In genomic region chr5:90339953-90340343, GRCm38 (mm10) we compare ENCODE assay signal across 10 mouse cellular contexts. TPM values are rescaled to one million over a fixed set of nuclear protein-coding genes. Genes with fewer than 3 reads are reported as not detected.
DNase-seq lines count a peak whose midpoint lies in the region; ATAC-seq lines count a peak whose summit lies in the region.
"Had no signal": no experiment of that assay in that cellular context is flagged by ENCODE, and none has a peak within 500 bp of the region (broad histone marks: within the 10 kb centered on the region; RNA-seq: fewer than 3 reads in every experiment).

No protein-coding gene starts in this region.

- no peak for ATAC-seq in intestine, embryonic 14.5 days (replicated peaks; ENCODE audit: low FRiP score, low TSS enrichment, low read depth)
- ATAC-seq in intestine, embryonic 16.5 days: no peak; the same call in 1 of the 2 replicates
- ATAC-seq in embryonic facial prominence, embryonic 13.5 days (ENCODE audit: insufficient number of reproducible peaks, insufficient read depth, low FRiP score, low TSS enrichment, low read depth): no peak
- peak; percentile 24; the same call in 1 of the 2 replicates for ATAC-seq in hindbrain, embryonic 12.5 days (ENCODE audit: low FRiP score)
- no peak for ATAC-seq in midbrain, embryonic 11.5 days (ENCODE audit: low FRiP score)

- H3K9me3 ChIP-seq in intestine, embryonic 14.5 days (ENCODE audit: control insufficient read depth, low read length): no peaks in the 10 kb centered on the region
- no peaks in the 10 kb centered on the region for H3K9me3 ChIP-seq in intestine, embryonic 16.5 days (ENCODE audit: control insufficient read depth, low read length)
- no peaks in the 10 kb centered on the region for H3K9me3 ChIP-seq in embryonic facial prominence, embryonic 13.5 days
- no peaks in the 10 kb centered on the region for H3K9me3 ChIP-seq in hindbrain, embryonic 12.5 days (replicated peaks)
- H3K9me3 ChIP-seq in midbrain, embryonic 11.5 days (ENCODE audit: control insufficient read depth, low read length): no peaks in the 10 kb centered on the region
- H3K9me3 ChIP-seq: stomach, embryonic 15.5 days had no signal

- no peak for DNase-seq in intestine, embryonic 14.5 days (ENCODE audit: low spot score)
- DNase-seq in midbrain, embryonic 11.5 days (ENCODE audit: low spot score, missing footprints): no peak
- no peak for DNase-seq in thymus, postnatal 14 days
- DNase-seq in right cerebral cortex, postnatal 36 days (ENCODE audit: low spot score in 2 of 2): no peak
- DNase-seq in kidney, adult 8-10 months: no peak

- H3K9ac ChIP-seq in intestine, embryonic 14.5 days (ENCODE audit: low read length): no peak overlapping the region
- H3K9ac ChIP-seq in intestine, embryonic 16.5 days (ENCODE audit: low read depth, low read length): no peak overlapping the region
- H3K9ac ChIP-seq in embryonic facial prominence, embryonic 13.5 days: no peak overlapping the region
- no peak overlapping the region for H3K9ac ChIP-seq in hindbrain, embryonic 12.5 days
- no peak overlapping the region for H3K9ac ChIP-seq in midbrain, embryonic 11.5 days (ENCODE audit: low read length)
- H3K9ac ChIP-seq: liver, embryonic 14.5 days; stomach, embryonic 15.5 days had no signal

- H3K4me2 ChIP-seq in intestine, embryonic 14.5 days (ENCODE audit: low read length): peak overlapping the region; percentile 13; the same call in 1 of the 2 replicates
- no peak overlapping the region for H3K4me2 ChIP-seq in intestine, embryonic 16.5 days (ENCODE audit: low read depth, low read length)
- peak overlapping the region; percentile 41 for H3K4me2 ChIP-seq in embryonic facial prominence, embryonic 13.5 days
- H3K4me2 ChIP-seq in hindbrain, embryonic 12.5 days (replicated peaks): peak overlapping the region; percentile 50
- H3K4me2 ChIP-seq in midbrain, embryonic 11.5 days: peak overlapping the region; percentile 40; the same call in 1 of the 2 replicates

- no peak overlapping the region for H3K4me3 ChIP-seq in intestine, embryonic 14.5 days (ENCODE audit: low read depth, low read length)
- H3K4me3 ChIP-seq in intestine, embryonic 16.5 days (ENCODE audit: low read length): no peak overlapping the region
- no peak overlapping the region for H3K4me3 ChIP-seq in embryonic facial prominence, embryonic 13.5 days
- no peak overlapping the region for H3K4me3 ChIP-seq in hindbrain, embryonic 12.5 days
- H3K4me3 ChIP-seq in midbrain, embryonic 11.5 days (ENCODE audit: low read depth, low read length): no peak overlapping the region
- H3K4me3 ChIP-seq: stomach, embryonic 15.5 days had no signal

- no peaks in the 10 kb centered on the region; the same call in 1 of the 2 replicates for H3K4me1 ChIP-seq in intestine, embryonic 14.5 days (replicated peaks; ENCODE audit: control insufficient read depth, insufficient read depth, low read length)
- H3K4me1 ChIP-seq in intestine, embryonic 16.5 days (ENCODE audit: control insufficient read depth, insufficient read depth, low read length): peaks cover 12% of the 10 kb centered on the region
- peaks cover 20% of the 10 kb centered on the region for H3K4me1 ChIP-seq in embryonic facial prominence, embryonic 13.5 days
- H3K4me1 ChIP-seq in hindbrain, embryonic 12.5 days: peaks cover 11% of the 10 kb centered on the region
- peaks cover 19% of the 10 kb centered on the region for H3K4me1 ChIP-seq in midbrain, embryonic 11.5 days (ENCODE audit: control insufficient read depth, insufficient read depth, low read length)

- H3K36me3 ChIP-seq in intestine, embryonic 14.5 days (ENCODE audit: control insufficient read depth, insufficient read depth, low read length): no peaks in the 10 kb centered on the region
- H3K36me3 ChIP-seq in intestine, embryonic 16.5 days (ENCODE audit: control insufficient read depth, insufficient read depth, low read length): no peaks in the 10 kb centered on the region
- H3K36me3 ChIP-seq in embryonic facial prominence, embryonic 13.5 days: no peaks in the 10 kb centered on the region
- H3K36me3 ChIP-seq in hindbrain, embryonic 12.5 days: no peaks in the 10 kb centered on the region
- no peaks in the 10 kb centered on the region for H3K36me3 ChIP-seq in midbrain, embryonic 11.5 days (ENCODE audit: control insufficient read depth, insufficient read depth, low read length)
- H3K36me3 ChIP-seq: stomach, embryonic 15.5 days had no signal

- WGBS in intestine, embryonic 14.5 days: 93% methylated on average over 1 of the region's 1 CpGs
- WGBS in intestine, embryonic 16.5 days: 90% methylated on average over 1 of the region's 1 CpGs
- WGBS in embryonic facial prominence, embryonic 13.5 days: 90% methylated on average over 1 of the region's 1 CpGs
- WGBS in hindbrain, embryonic 12.5 days: 92% methylated on average over 1 of the region's 1 CpGs
- WGBS in midbrain, embryonic 11.5 days: 98% methylated on average over 1 of the region's 1 CpGs

- H3K27ac ChIP-seq in intestine, embryonic 14.5 days (ENCODE audit: low read depth): no peak overlapping the region
- no peak overlapping the region for H3K27ac ChIP-seq in intestine, embryonic 16.5 days (ENCODE audit: low read length)
- no peak overlapping the region for H3K27ac ChIP-seq in embryonic facial prominence, embryonic 13.5 days
- H3K27ac ChIP-seq in hindbrain, embryonic 12.5 days: peak overlapping the region; percentile 76; the same call in 1 of the 2 replicates
- no peak overlapping the region for H3K27ac ChIP-seq in midbrain, embryonic 11.5 days (ENCODE audit: low read depth, low read length)
- H3K27ac ChIP-seq: liver, embryonic 14.5 days; stomach, embryonic 15.5 days had no signal

- H3K27me3 ChIP-seq in intestine, embryonic 14.5 days (replicated peaks; ENCODE audit: control insufficient read depth, insufficient read depth, low read length): no peaks in the 10 kb centered on the region
- no peaks in the 10 kb centered on the region for H3K27me3 ChIP-seq in intestine, embryonic 16.5 days (replicated peaks; ENCODE audit: control insufficient read depth, insufficient read depth, low read length)
- H3K27me3 ChIP-seq in embryonic facial prominence, embryonic 13.5 days: no peaks in the 10 kb centered on the region
- no peaks in the 10 kb centered on the region for H3K27me3 ChIP-seq in hindbrain, embryonic 12.5 days
- H3K27me3 ChIP-seq in midbrain, embryonic 11.5 days (ENCODE audit: control insufficient read depth, insufficient read depth, low read length): no peaks in the 10 kb centered on the region
- H3K27me3 ChIP-seq: stomach, embryonic 15.5 days had no signal

RNA-seq across cellular contexts. Expression of gene Ankrd17, which starts 26.4 kb away (rescaled TPM):
- polyA plus RNA-seq in intestine, embryonic 14.5 days (2014; fragmentation: Nextera tagmentation; extraction: Ambion mirVana): 38.3 and 38.6 TPM in 2 replicates
- 16.1 and 17.8 TPM in 2 replicates for polyA plus RNA-seq in intestine, embryonic 16.5 days (2015; fragmentation: Nextera tagmentation; extraction: Ambion mirVana)
- polyA plus RNA-seq in embryonic facial prominence, embryonic 13.5 days (2015; fragmentation: Nextera tagmentation; extraction: Ambion mirVana): 31.5 and 33.0 TPM in 2 replicates
- polyA plus RNA-seq in hindbrain, embryonic 12.5 days (2016; fragmentation: Nextera tagmentation; extraction: Ambion mirVana): 29.2 and 32.3 TPM in 2 replicates
- polyA plus RNA-seq in midbrain, embryonic 11.5 days (2014; fragmentation: Nextera tagmentation; extraction: Ambion mirVana): 27.7 and 30.5 TPM in 2 replicates

RNA-seq across cellular contexts. Expression of gene Gm9958, which starts 27.1 kb away (rescaled TPM):
- 5.0 and 5.2 TPM in 2 replicates for polyA plus RNA-seq in intestine, embryonic 14.5 days (2014; fragmentation: Nextera tagmentation; extraction: Ambion mirVana)
- 5.2 and 6.3 TPM in 2 replicates for polyA plus RNA-seq in intestine, embryonic 16.5 days (2015; fragmentation: Nextera tagmentation; extraction: Ambion mirVana)
- 8.8 TPM in 2 replicates for polyA plus RNA-seq in embryonic facial prominence, embryonic 13.5 days (2015; fragmentation: Nextera tagmentation; extraction: Ambion mirVana)
- polyA plus RNA-seq in hindbrain, embryonic 12.5 days (2016; fragmentation: Nextera tagmentation; extraction: Ambion mirVana): 6.6 and 7.3 TPM in 2 replicates
- polyA plus RNA-seq in midbrain, embryonic 11.5 days (2014; fragmentation: Nextera tagmentation; extraction: Ambion mirVana): 8.0 and 9.1 TPM in 2 replicates
